Mouse (Mus musculus) hindbrain, embryonic 14.5 days (tissue): Measurements from ENCODE around the gene Glg1. TPM values are rescaled to one million over a fixed set of nuclear protein-coding genes. Genes with fewer than 3 reads are reported as not detected.
"Not testable (repeated sequence)": the region's sequence is repeated elsewhere in the genome, so short reads cannot be mapped to it uniquely, and the experiment has no call there.

Source experiments
- ATAC-seq: fragments of 200-750 bp; cut with Nextera tagmentation; 2 replicates; pipeline ENCODE4 v1.8.0; 2017; ENCODE audit warnings: moderate number of reproducible peaks, mild to moderate bottlenecking, moderate TSS enrichment, moderate library complexity; ENCODE audit not compliant: low FRiP score
- DNase-seq: peaks from one replicate; pipeline ENCODE4 v3.0.0-alpha.2; 2015; ENCODE audit warnings: low spot score
- H3K27ac ChIP-seq: fragments of 300-500 bp; sonication (generic); 2 replicates; pipeline ENCODE4 v1.5.1; 2014; ENCODE audit warnings: mild to moderate bottlenecking, moderate library complexity
- H3K27me3 ChIP-seq: fragments of 300-500 bp; sonication (generic); 2 replicates; pipeline ENCODE4 v1.6.1; 2014; ENCODE audit warnings: mild to moderate bottlenecking, low read length, mixed read lengths; ENCODE audit not compliant: control insufficient read depth, insufficient read depth
- H3K36me3 ChIP-seq: fragments of 300-500 bp; sonication (generic); replicated peaks from 2 replicates; pipeline ENCODE4 v1.6.1; 2014; ENCODE audit not compliant: control insufficient read depth, insufficient read depth
- H3K4me1 ChIP-seq: fragments of 300-500 bp; sonication (generic); replicated peaks from 2 replicates; pipeline ENCODE4 v1.6.1; 2014; ENCODE audit warnings: antibody characterized with exemption, low read length, mixed read lengths; ENCODE audit not compliant: control insufficient read depth, insufficient read depth
- H3K4me2 ChIP-seq: fragments of 300-500 bp; sonication (generic); replicated peaks from 2 replicates; pipeline ENCODE4 v1.6.1; 2014; ENCODE audit warnings: mild to moderate bottlenecking, moderate library complexity
- H3K4me3 ChIP-seq: fragments of 300-500 bp; sonication (generic); replicated peaks from 2 replicates; pipeline ENCODE4 v1.5.1; 2014; ENCODE audit warnings: mild to moderate bottlenecking, low read length
- H3K9ac ChIP-seq: fragments of 300-500 bp; sonication (generic); 2 replicates; pipeline ENCODE4 v1.6.1; 2014
- H3K9me3 ChIP-seq: fragments of 300-500 bp; sonication (generic); 2 replicates; pipeline ENCODE4 v1.6.1; 2016; ENCODE audit warnings: low read length; ENCODE audit not compliant: control insufficient read depth
- WGBS: fragments of 180-500 bp; shearing (Covaris S2); extraction: QIAGEN DNeasy Blood & Tissue Kit; methylation state at CpG from one replicate; pipeline ENCODE4 v1.1.7; 2014; 5-methylcytosine and 5-hydroxymethylcytosine counted together
- polyA plus RNA-seq: library from polyadenylated mRNA; unstranded; fragments of >200 nt; fragmentation: Nextera tagmentation; extraction: Ambion mirVana; gene quantifications from 2 replicates; pipeline ENCODE4 v1.2.1, GENCODE M21; 2014

The Glg1 gene
- polyA plus RNA-seq, 1 experiment from 2014 or later: 85.8 TPM

GRCm38 (mm10) chr8:111258010-111258630 lies 896 bp downstream of the Glg1 start:
- H3K9me3 ChIP-seq: no peaks in the 10 kb centered on the region
- no peaks in the 10 kb centered on the region for H3K27me3 ChIP-seq
- H3K27ac ChIP-seq: peak overlapping the region; percentile 99
- H3K4me2 ChIP-seq: peak overlapping the region; percentile 68
- peak overlapping the region; percentile 96 for H3K9ac ChIP-seq
- under 1% methylated on average over 26 of the region's 26 CpGs for WGBS
- H3K4me3 ChIP-seq: peak overlapping the region; percentile 87
- peak; percentile 40 for DNase-seq
- no peaks in the 10 kb centered on the region for H3K36me3 ChIP-seq
- peaks cover 13% of the 10 kb centered on the region for H3K4me1 ChIP-seq
- ATAC-seq: peak; percentile 57

DNA sequence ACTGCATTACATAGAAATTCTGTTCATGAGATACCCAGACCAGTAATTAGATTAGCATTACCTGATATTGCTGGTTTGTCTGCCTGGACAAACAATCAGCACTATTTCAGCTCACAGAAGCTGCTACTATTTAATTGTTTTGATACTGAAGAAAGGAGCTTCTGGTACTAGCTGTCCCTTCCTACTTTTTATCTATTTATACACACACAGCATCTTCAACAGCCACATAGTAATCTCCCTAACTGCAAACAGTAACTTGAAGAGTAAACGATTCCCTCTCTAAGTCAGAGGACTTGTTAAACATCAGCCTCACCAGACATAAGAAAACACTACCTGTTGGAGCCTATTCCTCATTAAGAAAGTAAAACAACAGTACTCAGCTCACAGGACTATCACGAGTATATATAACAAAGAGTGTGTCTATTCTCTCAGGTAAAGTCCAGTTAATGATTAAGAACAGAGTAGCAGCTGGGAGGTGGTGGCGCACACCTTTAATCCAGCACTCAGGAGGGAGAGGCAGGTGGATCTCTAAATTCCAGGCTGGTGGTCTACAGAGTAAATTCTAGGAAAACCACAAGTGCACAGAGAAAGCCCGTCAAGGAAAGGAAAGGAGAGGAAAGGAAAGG lies 6.4 kb downstream of the Glg1 start:
- Histone ChIP-seq H3K4me1 (peaks cover 10% of the 10 kb centered on the region), H3K9me3 (no peaks in the 10 kb centered on the region), H3K4me2 (no peak overlapping the region), H3K36me3 (no peaks in the 10 kb centered on the region), H3K4me3 (no peak overlapping the region), H3K27me3 (no peaks in the 10 kb centered on the region), H3K27ac (no peak overlapping the region), H3K9ac (no peak overlapping the region)
- ATAC-seq: no peak
- whole genome bisulfite sequencing: 89% methylated on average over 4 of the region's 4 CpGs
- DNase-seq: no peak

DNA sequence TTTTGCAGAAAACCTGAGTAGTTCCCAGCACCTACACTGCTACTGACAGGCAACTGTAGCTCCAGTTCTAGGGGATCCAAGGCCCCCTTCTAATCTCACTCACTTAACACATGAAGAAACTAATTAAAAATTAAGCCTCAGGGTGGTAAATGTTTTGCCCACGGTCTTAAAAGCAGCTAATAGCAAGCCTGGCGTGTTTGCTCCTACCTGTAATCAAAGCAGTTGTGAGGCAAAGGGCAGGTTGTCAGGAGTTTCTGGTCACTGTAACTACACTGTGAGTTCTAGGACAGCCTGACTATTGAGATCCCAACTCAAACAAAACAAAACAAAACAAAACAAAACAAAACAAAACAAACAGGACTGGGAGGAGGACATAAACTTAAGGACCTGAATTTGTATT lies 8.9 kb downstream of the Glg1 start:
- Histone ChIP-seq H3K4me1 (no peaks in the 10 kb centered on the region; the same call in 1 of the 2 replicates), H3K36me3 (no peaks in the 10 kb centered on the region), H3K9me3 (no peaks in the 10 kb centered on the region), H3K9ac (no peak overlapping the region), H3K27ac (no peak overlapping the region), H3K4me2 (no peak overlapping the region), H3K27me3 (no peaks in the 10 kb centered on the region), H3K4me3 (no peak overlapping the region)
- no peak for ATAC-seq
- DNase-seq: no peak
- WGBS: 80% methylated on average over 2 of the region's 2 CpGs

GRCm38 (mm10) chr8:111248136-111248535 lies 10.9 kb downstream of the Glg1 start:
- no peaks in the 10 kb centered on the region; the same call in 1 of the 2 replicates for H3K4me1 ChIP-seq
- H3K27ac ChIP-seq: no peak overlapping the region
- H3K9ac ChIP-seq: no peak overlapping the region
- no peak overlapping the region for H3K4me3 ChIP-seq
- no peaks in the 10 kb centered on the region for H3K36me3 ChIP-seq
- no peaks in the 10 kb centered on the region for H3K9me3 ChIP-seq
- ATAC-seq: no peak
- no peaks in the 10 kb centered on the region for H3K27me3 ChIP-seq
- no peak overlapping the region for H3K4me2 ChIP-seq
- DNase-seq: no peak

DNA sequence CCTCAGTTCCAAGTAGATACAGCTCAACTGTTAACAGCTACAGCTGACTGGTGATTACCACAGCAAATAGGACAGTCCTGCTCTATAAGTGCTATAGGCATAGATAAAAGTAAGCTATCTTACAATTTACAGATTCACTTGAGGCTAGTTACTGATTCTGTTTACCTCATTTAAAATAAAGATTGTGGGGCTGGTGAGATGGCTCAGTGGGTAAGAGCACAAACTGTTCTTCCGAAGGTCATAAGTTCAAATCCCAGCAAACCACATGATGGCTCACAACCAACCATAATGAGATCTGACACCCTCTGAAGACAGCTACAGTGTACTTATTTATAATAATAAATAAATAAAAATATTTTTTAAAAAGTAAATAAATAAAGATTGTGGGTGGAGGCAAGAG lies 12.2 kb downstream of the Glg1 start:
- not testable (repeated sequence) for H3K36me3 ChIP-seq, H3K9ac ChIP-seq, H3K4me3 ChIP-seq, DNase-seq, H3K27ac ChIP-seq, H3K27me3 ChIP-seq, ATAC-seq, H3K4me2 ChIP-seq, H3K9me3 ChIP-seq, H3K4me1 ChIP-seq
- WGBS: 100% methylated on average over 1 of the region's 1 CpGs

GRCm38 (mm10) chr8:111246287-111246830 lies 12.7 kb downstream of the Glg1 start:
- H3K27ac ChIP-seq: no peak overlapping the region
- H3K9me3 ChIP-seq: no peaks in the 10 kb centered on the region
- 83% methylated on average over 4 of the region's 4 CpGs for WGBS
- ATAC-seq: no peak
- H3K27me3 ChIP-seq: no peaks in the 10 kb centered on the region
- no peaks in the 10 kb centered on the region for H3K36me3 ChIP-seq
- H3K4me2 ChIP-seq: no peak overlapping the region
- no peak for DNase-seq
- H3K4me3 ChIP-seq: no peak overlapping the region
- H3K9ac ChIP-seq: no peak overlapping the region
- no peaks in the 10 kb centered on the region; the same call in 1 of the 2 replicates for H3K4me1 ChIP-seq

DNA sequence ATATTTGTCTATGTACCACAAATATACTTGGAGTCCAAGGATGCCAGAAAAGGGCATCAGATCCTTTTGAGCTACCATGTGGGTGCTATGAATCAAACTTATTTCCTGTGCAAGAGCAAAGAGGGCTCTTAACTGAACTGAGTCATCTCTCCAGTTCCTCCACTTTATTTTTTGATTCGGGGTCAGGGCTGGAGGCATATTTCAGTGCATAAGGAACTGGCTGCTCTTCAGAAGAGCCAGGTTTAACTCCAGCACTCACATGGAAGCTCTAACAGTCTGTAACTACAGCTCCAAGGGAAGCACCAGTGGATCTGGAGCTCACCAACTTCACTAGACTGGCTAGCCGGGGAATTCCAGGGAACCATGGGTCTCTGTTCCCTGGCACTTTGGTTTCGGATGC lies 21.7 kb downstream of the Glg1 start:
- no peak for ATAC-seq
- DNase-seq: no peak
- Histone ChIP-seq H3K4me1 (no peaks in the 10 kb centered on the region), H3K9ac (no peak overlapping the region), H3K4me3 (no peak overlapping the region), H3K9me3 (no peaks in the 10 kb centered on the region), H3K4me2 (no peak overlapping the region), H3K27ac (no peak overlapping the region), H3K36me3 (no peaks in the 10 kb centered on the region), H3K27me3 (no peaks in the 10 kb centered on the region)
- 88% methylated on average over 3 of the region's 3 CpGs for WGBS

GRCm38 (mm10) chr8:111233730-111234129 lies 25.3 kb downstream of the Glg1 start:
- H3K9ac ChIP-seq: no peak overlapping the region
- H3K27me3 ChIP-seq: no peaks in the 10 kb centered on the region
- no peak for ATAC-seq
- H3K9me3 ChIP-seq: no peaks in the 10 kb centered on the region
- no peak overlapping the region for H3K4me3 ChIP-seq
- no peaks in the 10 kb centered on the region for H3K36me3 ChIP-seq
- H3K4me1 ChIP-seq: no peaks in the 10 kb centered on the region
- DNase-seq: no peak
- no peak overlapping the region for H3K27ac ChIP-seq
- WGBS: 91% methylated on average over 2 of the region's 2 CpGs
- no peak overlapping the region for H3K4me2 ChIP-seq

DNA sequence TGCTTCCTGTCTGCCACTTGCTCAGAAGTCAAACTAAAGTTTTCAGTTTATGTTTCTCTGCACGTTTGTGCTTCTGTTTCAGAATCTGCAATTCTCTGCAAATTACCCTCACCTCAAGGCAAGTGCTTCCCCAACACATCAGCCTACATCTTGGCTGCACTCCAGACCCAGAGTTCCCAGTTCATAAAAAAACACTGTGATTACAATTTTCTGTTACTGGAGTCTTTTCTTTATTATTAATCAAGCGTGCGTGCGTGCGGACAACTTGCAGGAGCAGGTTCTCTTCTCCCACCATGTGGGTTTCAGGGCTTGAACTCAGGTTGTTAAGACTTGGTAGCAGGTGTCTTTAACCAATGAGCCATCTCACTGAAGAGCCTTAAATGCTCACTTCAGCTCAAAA lies 34.9 kb downstream of the Glg1 start:
- Histone ChIP-seq H3K9me3 (no peaks in the 10 kb centered on the region), H3K27ac (no peak overlapping the region), H3K27me3 (no peaks in the 10 kb centered on the region), H3K4me1 (no peaks in the 10 kb centered on the region), H3K4me3 (no peak overlapping the region), H3K9ac (no peak overlapping the region), H3K36me3 (no peaks in the 10 kb centered on the region), H3K4me2 (no peak overlapping the region)
- no peak for DNase-seq
- ATAC-seq: no peak
- 58% methylated on average over 5 of the region's 5 CpGs for WGBS
